Mouse (Mus musculus) ES-E14 (cell line): ENCODE measurements around the gene Notch1. TPM values are rescaled to one million over a fixed set of nuclear protein-coding genes. Genes with fewer than 3 reads are reported as not detected.

Experiments used
- DNase-seq: peaks from one replicate; pipeline ENCODE4 v3.0.0-alpha.2; 2013; ENCODE audit warnings: low read depth, low spot score
- H3K27ac ChIP-seq: 2 replicates; pipeline ENCODE4 v1.5.1; 2012; ENCODE audit warnings: low read depth, mild to moderate bottlenecking, low read length, moderate library complexity, mixed read lengths; ENCODE audit not compliant: poor library complexity, insufficient read depth, severe bottlenecking
- H3K36me3 ChIP-seq: 2 replicates; pipeline ENCODE4 v1.6.1; 2012; ENCODE audit warnings: mild to moderate bottlenecking, low read length, moderate library complexity, mixed read lengths; ENCODE audit not compliant: control insufficient read depth, poor library complexity, insufficient read depth, severe bottlenecking
- H3K4me1 ChIP-seq, 2 experiments: fragments of 150-350 bp in 1 of 2; sonication (generic) in 1 of 2; 2 replicates each; pipeline ENCODE4 v1.6.1; 2012; ENCODE audit warnings: low read length in 2 of 2, mild to moderate bottlenecking in 1 of 2, mixed read lengths in 1 of 2; ENCODE audit not compliant: control insufficient read depth in 2 of 2, insufficient read depth in 2 of 2, poor library complexity in 1 of 2
- H3K4me3 ChIP-seq, 2 experiments: fragments of 150-350 bp in 1 of 2; sonication (generic) in 1 of 2; 2 replicates each; pipeline ENCODE4 v1.5.1; 2012; ENCODE audit warnings: low read length in 2 of 2, low read depth in 1 of 2, mild to moderate bottlenecking in 1 of 2, mixed read lengths in 1 of 2; ENCODE audit not compliant: insufficient read depth in 1 of 2, poor library complexity in 1 of 2, severe bottlenecking in 1 of 2
- H3K9ac ChIP-seq: 2 replicates; pipeline ENCODE4 v1.6.1; 2012; ENCODE audit warnings: low read depth, mild to moderate bottlenecking, low read length, mixed read lengths; ENCODE audit not compliant: poor library complexity, insufficient read depth, severe bottlenecking
- H3K9me3 ChIP-seq: fragments of 150-350 bp; sonication (generic); 2 replicates; pipeline ENCODE4 v1.6.1; 2012; ENCODE audit warnings: low read depth, mild to moderate bottlenecking, low read length; ENCODE audit not compliant: control insufficient read depth, insufficient read depth
- CHD2 ChIP-seq: IDR thresholded peaks from 2 replicates; pipeline ENCODE4 v1.6.1; 2014; ENCODE audit warnings: mild to moderate bottlenecking, low read depth, low read length, inconsistent platforms
- HCFC1 ChIP-seq: IDR thresholded peaks from 2 replicates; pipeline ENCODE4 v1.6.1; 2012; ENCODE audit warnings: low read length, inconsistent platforms, borderline replicate concordance; ENCODE audit not compliant: insufficient read depth
- MAFK ChIP-seq: IDR thresholded peaks from 2 replicates; pipeline ENCODE4 v1.6.1; 2014; ENCODE audit warnings: mild to moderate bottlenecking, low read depth, low read length, inconsistent platforms; ENCODE audit not compliant: insufficient read depth
- ZC3H11A ChIP-seq: IDR thresholded peaks from 2 replicates; pipeline ENCODE4 v1.6.1; 2012; ENCODE audit warnings: low read depth, mild to moderate bottlenecking, inconsistent platforms, low read length, borderline replicate concordance
- ZNF384 ChIP-seq: IDR thresholded peaks from 2 replicates; pipeline ENCODE4 v1.6.1; 2012; ENCODE audit warnings: low read depth, low read length, inconsistent platforms
- in situ Hi-C, 2 experiments: fragments of 600-800 bp; cut with MboI; formaldehyde crosslinking; loops; one replicate each; pipeline ENCODE4 v1.15.1; 2025; ENCODE audit warnings: low sequenced_read_pairs in 2 of 2, inconsistent platforms in 1 of 2; ENCODE audit not compliant: unreplicated experiment in 2 of 2
- total RNA-seq: library from RNA; depleted of rRNA; stranded (reverse); fragments of 300-350 nt; gene quantifications from 2 replicates; pipeline ENCODE4 v1.2.3, GENCODE M21; 2012

Notch1 gene
- total RNA-seq, 1 experiment: 34.9 TPM

GRCm38 (mm10) chr2:26439671-26440070 is 76.8 kb downstream of the Notch1 start:
- no peaks in the 10 kb centered on the region for H3K9me3 ChIP-seq
- in situ Hi-C loops: loop anchor here in 1 of 2 experiments (25.0 kb wide), 1 partner anchor 473 kb away; the partner anchor contains the start of genes Med22, Rpl7a, Surf1 and Surf2
- no peak overlapping the region for H3K4me3 ChIP-seq
- H3K27ac ChIP-seq: no peak overlapping the region; the same call in 1 of the 2 replicates
- peaks cover 6 to 9% of the 10 kb centered on the region in 2 experiments; a peak in 3 of 4 replicates for H3K4me1 ChIP-seq
- no peak for TF ChIP-seq ZC3H11A
- TF ChIP-seq MAFK: no peak
- TF ChIP-seq CHD2: no peak
- no peak for DNase-seq
- peaks cover 49% of the 10 kb centered on the region for H3K36me3 ChIP-seq
- no peak overlapping the region for H3K9ac ChIP-seq

- no peak for DNase-seq
- H3K36me3 ChIP-seq: peaks cover 54% of the 10 kb centered on the region
- in situ Hi-C loops: loop anchor here in 1 of 2 experiments (25.0 kb wide), 1 partner anchor 474 kb away; the partner anchor contains the start of genes Med22, Rpl7a, Surf1 and Surf2
These were observed 78.1 kb downstream of the Notch1 start for GRCm38 (mm10) chr2:26438373-26438772.

GRCm38 (mm10) chr2:26437221-26437620 is 79.2 kb downstream of the Notch1 start:
- Histone ChIP-seq H3K4me1 (peaks cover 0 to 9% of the 10 kb centered on the region in 2 experiments; a peak in 1 of 4 replicates), H3K9ac (0 out of 2 replicates have a peak overlapping the region, but pooled peaks have one; percentile 7), H3K4me3 (no peak overlapping the region), H3K9me3 (no peaks in the 10 kb centered on the region), H3K27ac (no peak overlapping the region), H3K36me3 (peaks cover 56% of the 10 kb centered on the region)
- in situ Hi-C loops: loop anchor here in 1 of 2 experiments (25.0 kb wide), 1 partner anchor 475 kb away; the partner anchor contains the start of genes Med22, Rpl7a, Surf1 and Surf2
- TF ChIP-seq ZNF384 (no peak), ZC3H11A (no peak), CHD2 (no peak), MAFK (no peak), HCFC1 (no peak)
- no peak for DNase-seq

More at GRCm38 (mm10) chr2:26438373-26438772, 78.1 kb downstream of the Notch1 start:
- Histone ChIP-seq H3K27ac (no peak overlapping the region), H3K9me3 (no peaks in the 10 kb centered on the region), H3K4me3 (no peak overlapping the region), H3K4me1 (peaks cover under 1 to 9% of the 10 kb centered on the region in 2 experiments; a peak in 2 of 4 replicates), H3K9ac (no peak overlapping the region)
- no peak for TF ChIP-seq HCFC1
- no peak for TF ChIP-seq CHD2
- no peak for TF ChIP-seq MAFK
- TF ChIP-seq ZC3H11A: no peak
- no peak for TF ChIP-seq ZNF384

- Histone ChIP-seq H3K9ac (no peak overlapping the region), H3K4me3 (no peak overlapping the region), H3K4me1 (peaks cover 0 to 2% of the 10 kb centered on the region in 2 experiments; a peak in 1 of 4 replicates), H3K36me3 (peaks cover 51% of the 10 kb centered on the region), H3K9me3 (no peaks in the 10 kb centered on the region), H3K27ac (no peak overlapping the region)
- no peak for TF ChIP-seq ZNF384
- TF ChIP-seq HCFC1: no peak
- TF ChIP-seq ZC3H11A: no peak
- TF ChIP-seq MAFK: no peak
- TF ChIP-seq CHD2: no peak
- in situ Hi-C loops: loop anchor here in 1 of 2 experiments (25.0 kb wide), 1 partner anchor 477 kb away; the partner anchor contains the start of genes Med22, Rpl7a, Surf1 and Surf2
- DNase-seq: no peak
These were observed 81.5 kb downstream of the Notch1 start for GRCm38 (mm10) chr2:26434791-26435572.
